Mouse (Mus musculus) heart, embryonic 10.5 days (tissue): ENCODE data around the gene Prss33. TPM values are rescaled to one million over a fixed set of nuclear protein-coding genes. Genes with fewer than 3 reads are reported as not detected.
A peak's percentile ranks its signal among the peaks of the same experiment; 100 is the strongest.

ENCODE experiments used
- DNase-seq: peaks from one replicate; pipeline ENCODE4 v3.0.0-alpha.2; 2017; ENCODE audit warnings: low spot score
- H3K27ac ChIP-seq: fragments of 300-500 bp; sonication (generic); 2 replicates; pipeline ENCODE4 v1.5.1; 2016; ENCODE audit warnings: mild to moderate bottlenecking
- H3K27me3 ChIP-seq: fragments of 300-500 bp; sonication (generic); 2 replicates; pipeline ENCODE4 v1.6.1; 2016; ENCODE audit warnings: mild to moderate bottlenecking; ENCODE audit not compliant: poor library complexity, insufficient read depth, severe bottlenecking
- H3K36me3 ChIP-seq: fragments of 300-500 bp; sonication (generic); 2 replicates; pipeline ENCODE4 v1.6.1; 2016; ENCODE audit warnings: mild to moderate bottlenecking, moderate library complexity
- H3K4me1 ChIP-seq: fragments of 300-500 bp; sonication (generic); 2 replicates; pipeline ENCODE4 v1.6.1; 2016; ENCODE audit warnings: mild to moderate bottlenecking
- H3K4me3 ChIP-seq: fragments of 300-500 bp; sonication (generic); 2 replicates; pipeline ENCODE4 v1.5.1; 2016; ENCODE audit warnings: mild to moderate bottlenecking, moderate library complexity
- H3K9me3 ChIP-seq: fragments of 300-500 bp; sonication (generic); 2 replicates; pipeline ENCODE4 v1.6.1; 2016; ENCODE audit warnings: mild to moderate bottlenecking, moderate library complexity
- WGBS: fragments of 180-500 bp; shearing (Covaris S2); methylation state at CpG from one replicate; pipeline ENCODE4 v1.1.7; 2016; 5-methylcytosine and 5-hydroxymethylcytosine counted together
- polyA plus RNA-seq: library from polyadenylated mRNA; unstranded; fragments of >200 nt; fragmentation: Nextera tagmentation; extraction: Ambion mirVana; gene quantifications from 2 replicates; pipeline ENCODE4 v1.2.1, GENCODE M21; 2016

Prss33 gene
- polyA plus RNA-seq, 1 experiment from 2014 or later = not detected

DNA sequence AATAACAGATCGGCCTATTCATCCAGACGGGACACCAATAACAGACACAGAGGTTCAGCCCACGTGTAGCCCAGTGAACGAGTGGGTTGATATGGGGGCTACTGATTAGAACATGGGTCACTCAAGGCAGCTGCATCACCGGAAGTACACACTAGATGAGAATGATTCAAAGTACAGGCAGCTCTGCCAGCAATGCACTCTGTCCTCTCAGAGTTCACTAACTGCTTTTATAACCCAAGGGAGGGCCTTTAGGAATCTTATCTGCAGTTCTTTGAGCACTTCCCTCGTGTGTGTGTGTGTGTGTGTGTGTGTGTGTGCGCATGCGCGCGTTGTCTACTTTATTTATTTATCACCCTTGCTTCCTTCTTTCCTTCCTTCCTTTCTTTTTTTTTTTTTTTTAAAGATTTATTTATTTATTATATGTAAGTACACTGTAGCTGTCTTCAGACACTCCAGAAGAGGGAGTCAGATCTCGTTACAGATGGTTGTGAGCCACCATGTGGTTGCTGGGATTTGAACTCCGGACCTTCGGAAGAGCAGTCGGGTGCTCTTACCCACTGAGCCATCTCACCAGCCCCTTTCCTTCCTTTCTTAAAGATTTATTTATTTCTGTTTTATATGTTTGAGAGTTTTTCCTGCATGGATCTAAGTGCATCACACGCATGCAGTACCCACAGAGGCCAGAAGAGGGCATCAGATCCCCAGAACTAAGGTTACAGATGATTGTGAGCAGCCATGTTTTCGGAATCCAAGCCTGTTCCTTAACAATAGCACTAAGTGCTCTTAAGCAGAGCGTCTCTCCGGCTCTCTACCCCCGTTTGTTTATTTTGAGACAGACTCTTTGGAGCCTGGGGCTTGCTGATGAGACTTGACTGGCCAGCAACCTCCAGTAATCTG is 15.2 kb upstream of the Prss33 start:
- no peak overlapping the region for H3K27ac ChIP-seq
- H3K9me3 ChIP-seq = no peaks in the 10 kb centered on the region
- peaks cover 4% of the 10 kb centered on the region; the same call in 1 of the 2 replicates for H3K27me3 ChIP-seq
- no peaks in the 10 kb centered on the region for H3K36me3 ChIP-seq
- no peak overlapping the region for H3K4me3 ChIP-seq
- DNase-seq = no peak
- 54% methylated on average over 18 of the region's 19 CpGs for WGBS
- peaks cover 4% of the 10 kb centered on the region; the same call in 1 of the 2 replicates for H3K4me1 ChIP-seq

DNA sequence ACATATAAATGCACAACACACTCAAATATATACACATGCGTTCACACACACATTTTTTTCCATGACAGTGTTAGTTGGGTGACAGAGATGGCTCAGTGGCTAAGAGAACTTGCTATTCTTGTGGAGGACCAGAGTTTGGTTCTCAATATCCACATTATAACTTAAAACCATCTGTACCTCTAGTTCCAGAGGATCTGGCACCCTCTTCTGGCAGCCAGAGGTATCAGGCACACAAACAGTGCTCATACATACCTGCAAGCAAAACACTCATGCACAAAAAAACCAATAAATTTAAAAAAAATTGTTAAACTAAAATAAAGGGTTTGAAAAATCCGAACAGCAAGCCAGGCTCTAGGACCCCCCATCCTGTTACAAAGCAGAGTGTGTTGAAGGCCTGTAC is 14.2 kb upstream of the Prss33 start:
- Histone ChIP-seq H3K4me3 (no peak overlapping the region), H3K4me1 (peaks cover 4% of the 10 kb centered on the region; the same call in 1 of the 2 replicates), H3K27me3 (no peaks in the 10 kb centered on the region), H3K9me3 (no peaks in the 10 kb centered on the region), H3K27ac (no peak overlapping the region), H3K36me3 (no peaks in the 10 kb centered on the region)
- 66% methylated on average over 2 of the region's 2 CpGs for WGBS
- no peak for DNase-seq

DNA sequence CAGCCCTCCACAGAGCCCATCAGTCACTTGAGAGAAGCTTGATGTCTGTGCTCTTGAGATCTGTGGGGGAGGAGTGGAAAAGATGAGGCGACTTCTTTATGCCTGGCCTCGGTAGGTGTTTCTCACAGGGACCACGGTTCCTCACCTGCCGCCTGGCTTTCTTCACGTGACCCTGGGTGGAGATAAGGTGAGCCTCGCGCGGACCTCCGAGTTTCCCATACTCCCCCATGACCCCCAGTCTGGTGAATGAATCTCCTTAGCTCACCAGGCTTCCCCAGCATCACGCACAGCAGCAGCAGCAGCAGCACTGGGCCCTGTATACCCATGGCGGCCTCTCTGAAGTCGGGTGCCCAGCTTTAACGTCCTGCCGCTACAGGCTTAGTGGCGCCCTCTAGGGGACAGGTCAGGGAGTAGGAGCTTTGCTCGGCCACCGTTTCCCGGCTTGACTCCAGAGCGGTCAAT is 8.0 kb upstream of the Prss33 start, which contains the start of the genes Prss32 and Prss41:
Gene Prss32 (plus strand): TSS at position 44 of the 462 bp plus-strand sequence.
Gene Prss41 (minus strand): TSS at position 361 of the 462 bp plus-strand sequence.
- H3K27me3 ChIP-seq = peaks cover 9% of the 10 kb centered on the region
- DNase-seq = no peak
- peak within 1 kb of the TSS; percentile 44 for H3K4me3 ChIP-seq
- peak within 1 kb of the TSS; percentile 29; the same call in 1 of the 2 replicates for H3K27ac ChIP-seq
- no peaks in the 10 kb centered on the region for H3K36me3 ChIP-seq
- H3K9me3 ChIP-seq = no peaks in the 10 kb centered on the region
- WGBS = 13% methylated on average over 19 of the region's 19 CpGs
- H3K4me1 ChIP-seq = peaks cover 12% of the 10 kb centered on the region

GRCm38 (mm10) chr17:23843141-23843811 is 7.4 kb upstream of the Prss33 start:
- Histone ChIP-seq H3K27ac (peak overlapping the region; percentile 29; the same call in 1 of the 2 replicates), H3K4me3 (peak overlapping the region; percentile 44)

GRCm38 (mm10) chr17:23841145-23841544 is 5.3 kb upstream of the Prss33 start:
- DNase-seq = no peak
- H3K36me3 ChIP-seq = no peaks in the 10 kb centered on the region
- 32% methylated on average over 4 of the region's 4 CpGs for WGBS
- H3K27ac ChIP-seq = no peak overlapping the region
- H3K4me3 ChIP-seq = no peak overlapping the region
- peaks cover 12% of the 10 kb centered on the region for H3K4me1 ChIP-seq
- H3K27me3 ChIP-seq = peaks cover 14% of the 10 kb centered on the region
- H3K9me3 ChIP-seq = no peaks in the 10 kb centered on the region

More at GRCm38 (mm10) chr17:23843141-23843811, 7.4 kb upstream of the Prss33 start:
- DNase-seq = no peak
- peaks cover 12% of the 10 kb centered on the region for H3K4me1 ChIP-seq
- no peaks in the 10 kb centered on the region for H3K9me3 ChIP-seq
- H3K27me3 ChIP-seq = peaks cover 9% of the 10 kb centered on the region
- WGBS = 42% methylated on average over 23 of the region's 23 CpGs
- H3K36me3 ChIP-seq = no peaks in the 10 kb centered on the region

GRCm38 (mm10) chr17:23831201-23831600 is 4.7 kb downstream of the Prss33 start:
- no peaks in the 10 kb centered on the region for H3K9me3 ChIP-seq
- H3K36me3 ChIP-seq = peaks cover 12% of the 10 kb centered on the region
- H3K4me3 ChIP-seq = no peak overlapping the region
- no peak overlapping the region for H3K27ac ChIP-seq
- H3K27me3 ChIP-seq = peaks cover 51% of the 10 kb centered on the region
- 82% methylated on average over 1 of the region's 1 CpGs for WGBS
- DNase-seq = no peak
- peaks cover 5% of the 10 kb centered on the region; the same call in 1 of the 2 replicates for H3K4me1 ChIP-seq

GRCm38 (mm10) chr17:23829064-23829619 is 6.7 kb downstream of the Prss33 start, which contains the start of gene Elob:
Elob (minus strand) TSS chr17:23829136.
- Histone ChIP-seq H3K27me3 (peaks cover 32% of the 10 kb centered on the region), H3K36me3 (peaks cover 33% of the 10 kb centered on the region), H3K27ac (peak within 1 kb of the TSS; percentile 93), H3K4me3 (peak within 1 kb of the TSS; percentile 86), H3K4me1 (peaks cover 5% of the 10 kb centered on the region; the same call in 1 of the 2 replicates), H3K9me3 (no peaks in the 10 kb centered on the region)
- DNase-seq = peak; percentile 94
- WGBS = 1% methylated on average over 22 of the region's 42 CpGs

DNA sequence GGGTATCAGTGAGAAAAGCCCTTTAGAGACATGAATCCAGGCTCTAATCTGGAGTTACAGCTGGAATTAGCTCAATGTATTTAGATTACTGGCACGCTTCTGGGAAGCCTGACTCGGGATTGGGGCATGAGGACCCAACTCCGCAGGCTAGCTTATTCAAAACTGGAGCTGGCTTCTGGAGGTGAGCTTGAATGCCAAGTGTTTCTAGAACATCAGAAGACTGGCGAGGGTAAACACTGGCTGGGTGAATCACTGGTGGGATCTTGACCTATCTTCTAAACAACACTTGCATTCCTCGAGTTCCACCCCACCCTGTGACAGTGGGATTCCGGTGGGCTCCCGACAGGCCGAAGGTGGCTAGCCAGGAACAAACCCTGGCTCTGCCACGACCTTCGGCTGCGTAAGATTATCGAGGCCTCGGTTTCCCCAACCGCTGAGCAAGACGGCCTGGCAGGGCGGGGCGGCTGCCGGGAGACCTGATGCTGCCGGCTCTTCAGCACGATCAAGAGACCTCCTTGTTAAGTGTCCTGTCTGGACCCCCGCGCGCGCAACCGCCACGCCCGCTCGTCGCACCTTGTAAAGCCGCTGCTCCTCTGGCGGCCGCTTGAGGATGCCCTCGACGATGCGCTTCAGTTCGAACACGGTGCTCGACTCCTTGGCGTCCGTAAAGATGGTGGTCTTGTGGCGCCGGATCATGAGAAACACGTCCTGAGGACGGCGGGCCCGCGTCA is 7.4 kb downstream of the Prss33 start:
- WGBS = under 1% methylated on average over 47 of the region's 47 CpGs
- peak; percentile 85 for DNase-seq

GRCm38 (mm10) chr17:23825591-23825990 is 10.3 kb downstream of the Prss33 start:
- no peak for DNase-seq
- no peaks in the 10 kb centered on the region for H3K9me3 ChIP-seq
- 80% methylated on average over 4 of the region's 4 CpGs for WGBS
- no peak overlapping the region for H3K4me3 ChIP-seq
- peaks cover 68% of the 10 kb centered on the region for H3K36me3 ChIP-seq
- peaks cover 17% of the 10 kb centered on the region for H3K4me1 ChIP-seq
- peaks cover 1% of the 10 kb centered on the region; the same call in 1 of the 2 replicates for H3K27me3 ChIP-seq
- H3K27ac ChIP-seq = no peak overlapping the region

More for the DNA sequence above, 7.4 kb downstream of the Prss33 start:
- Histone ChIP-seq H3K9me3 (no peaks in the 10 kb centered on the region), H3K4me1 (peaks cover 5% of the 10 kb centered on the region; the same call in 1 of the 2 replicates), H3K27me3 (peaks cover 25% of the 10 kb centered on the region), H3K36me3 (peaks cover 40% of the 10 kb centered on the region), H3K4me3 (peak overlapping the region; percentile 86), H3K27ac (peak overlapping the region; percentile 93)

DNA sequence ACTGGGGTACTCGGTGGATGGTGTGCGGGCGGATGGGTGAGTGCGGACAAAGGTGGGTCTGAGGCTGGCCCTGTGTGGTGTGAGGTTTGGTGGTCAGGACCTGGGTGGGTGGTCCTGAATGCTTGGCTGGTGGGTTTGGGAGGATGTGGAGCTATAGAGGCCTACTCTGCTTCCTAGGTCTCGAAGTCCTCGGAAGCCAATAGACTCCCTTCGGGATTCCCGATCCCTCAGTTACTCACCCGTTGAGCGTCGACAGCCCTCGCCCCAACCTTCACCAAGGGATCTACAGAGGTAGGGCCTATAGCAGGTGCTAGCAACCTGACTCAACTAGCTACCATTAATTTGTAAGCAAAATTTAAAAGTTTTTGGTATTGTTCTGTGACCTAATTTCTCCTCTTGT is 12.2 kb downstream of the Prss33 start:
- Histone ChIP-seq H3K4me1 (peaks cover 17% of the 10 kb centered on the region), H3K4me3 (no peak overlapping the region), H3K27me3 (no peaks in the 10 kb centered on the region), H3K27ac (no peak overlapping the region), H3K9me3 (peaks cover 2% of the 10 kb centered on the region; the same call in 1 of the 2 replicates), H3K36me3 (peaks cover 88% of the 10 kb centered on the region)
- 90% methylated on average over 12 of the region's 12 CpGs for WGBS
- no peak for DNase-seq

- H3K27me3 ChIP-seq = no peaks in the 10 kb centered on the region
- no peak overlapping the region for H3K4me3 ChIP-seq
- peaks cover 94% of the 10 kb centered on the region for H3K36me3 ChIP-seq
- peaks cover 6% of the 10 kb centered on the region; the same call in 1 of the 2 replicates for H3K9me3 ChIP-seq
- H3K27ac ChIP-seq = no peak overlapping the region
- WGBS = 87% methylated on average over 16 of the region's 16 CpGs
- DNase-seq = no peak
- peaks cover 17% of the 10 kb centered on the region for H3K4me1 ChIP-seq
Measured at GRCm38 (mm10) chr17:23823018-23823417, 12.8 kb downstream of the Prss33 start.

GRCm38 (mm10) chr17:23822094-23822493 is 13.8 kb downstream of the Prss33 start:
- H3K27ac ChIP-seq = no peak overlapping the region
- H3K27me3 ChIP-seq = no peaks in the 10 kb centered on the region
- WGBS = 70% methylated on average over 6 of the region's 6 CpGs
- no peak for DNase-seq
- H3K9me3 ChIP-seq = peaks cover 6% of the 10 kb centered on the region; the same call in 1 of the 2 replicates
- peaks cover 100% of the 10 kb centered on the region for H3K36me3 ChIP-seq
- H3K4me1 ChIP-seq = peaks cover 12% of the 10 kb centered on the region
- H3K4me3 ChIP-seq = no peak overlapping the region; the same call in 1 of the 2 replicates
